Mouse (Mus musculus) lung, postnatal 10 days (tissue): ENCODE data around the gene Shld1.
A peak's percentile ranks its signal among the peaks of the same experiment; 100 is the strongest.

Experiments used
- DNase-seq: peaks from one replicate; pipeline ENCODE4 v3.0.0; 2021

The Shld1 gene

DNA sequence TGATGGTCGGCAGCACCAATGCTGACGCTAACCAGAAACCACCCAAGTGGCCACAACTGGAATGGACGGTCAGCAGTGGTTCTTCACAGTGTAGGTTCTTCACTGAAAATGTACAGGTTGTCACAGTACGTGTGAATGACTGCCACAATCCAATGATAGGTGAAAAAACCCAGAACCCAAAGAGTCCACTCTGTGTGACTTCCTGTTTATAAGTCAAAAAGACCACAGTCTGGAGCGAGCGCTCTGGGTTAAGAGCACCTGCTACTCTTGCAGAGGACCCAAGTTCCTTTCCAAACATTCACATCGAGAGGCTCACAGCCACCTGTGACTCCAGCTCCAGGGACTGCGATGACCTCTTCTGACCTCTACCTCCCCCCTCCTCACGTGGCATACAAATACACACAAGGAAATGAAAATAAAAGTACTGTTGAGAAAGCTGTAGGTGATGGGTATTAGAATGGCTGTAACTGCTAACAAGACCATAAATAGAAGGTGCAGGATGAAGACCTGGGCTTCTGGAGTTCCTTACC, 38.7 kb downstream of the Shld1 start:
- no peak for DNase-seq

GRCm38 (mm10) chr2:132726156-132726555, 39.4 kb downstream of the Shld1 start:
- DNase-seq, result no peak

DNA sequence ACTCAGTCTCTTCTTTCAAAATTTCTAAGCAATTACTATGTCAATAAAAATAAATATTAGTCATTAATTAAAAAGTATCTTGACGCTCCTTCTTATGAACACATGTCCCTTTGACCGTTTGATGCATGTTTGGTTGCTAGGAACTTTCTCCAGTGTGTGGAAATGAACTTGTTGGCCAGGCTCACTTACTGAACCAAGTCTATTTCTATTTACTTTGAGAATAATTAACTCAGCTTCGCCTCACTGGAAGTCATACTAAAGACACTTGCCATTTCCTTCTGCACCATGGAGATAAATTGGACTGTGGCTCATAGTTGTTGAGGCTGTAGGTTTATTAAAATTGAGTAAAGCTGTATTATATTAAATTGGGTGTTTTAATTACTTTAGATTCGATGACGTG, 46.2 kb downstream of the Shld1 start:
- DNase-seq, result no peak

GRCm38 (mm10) chr2:132733603-132734573, 47.2 kb downstream of the Shld1 start:
- no peak for DNase-seq

GRCm38 (mm10) chr2:132738816-132739432, 52.2 kb downstream of the Shld1 start:
- DNase-seq, result no peak

- no peak for DNase-seq
Measured at GRCm38 (mm10) chr2:132741862-132742347, 55.2 kb downstream of the Shld1 start.

GRCm38 (mm10) chr2:132744866-132745265, 58.1 kb downstream of the Shld1 start:
- no peak for DNase-seq

GRCm38 (mm10) chr2:132746108-132746507, 59.4 kb downstream of the Shld1 start:
- no peak for DNase-seq

GRCm38 (mm10) chr2:132750726-132751125, 64.0 kb downstream of the Shld1 start:
- no peak for DNase-seq

GRCm38 (mm10) chr2:132751141-132752066, 64.7 kb downstream of the Shld1 start:
- DNase-seq, result no peak

- no peak for DNase-seq
Measured at GRCm38 (mm10) chr2:132752398-132752797, 65.7 kb downstream of the Shld1 start.

DNA sequence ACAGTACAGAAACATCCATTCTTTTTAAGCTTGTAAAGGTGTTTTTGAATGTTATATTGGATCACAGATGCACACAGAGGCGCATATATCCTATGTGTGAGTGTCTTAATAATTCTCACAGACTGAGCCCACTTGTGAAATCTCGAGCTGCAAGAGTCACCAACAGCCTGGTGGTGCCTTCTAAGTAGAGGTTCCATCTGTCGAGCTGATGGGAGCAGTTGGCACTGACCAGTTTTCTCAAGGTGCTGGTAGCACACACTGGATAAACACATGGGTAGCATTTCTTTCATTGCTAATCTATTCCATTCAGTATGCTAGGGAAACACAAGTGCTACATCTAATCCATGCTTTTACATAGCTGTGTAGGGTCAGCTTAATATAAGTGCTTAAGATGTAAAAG, 66.4 kb downstream of the Shld1 start:
- DNase-seq, result no peak

GRCm38 (mm10) chr2:132757911-132758310, 71.2 kb downstream of the Shld1 start:
- no peak for DNase-seq

DNA sequence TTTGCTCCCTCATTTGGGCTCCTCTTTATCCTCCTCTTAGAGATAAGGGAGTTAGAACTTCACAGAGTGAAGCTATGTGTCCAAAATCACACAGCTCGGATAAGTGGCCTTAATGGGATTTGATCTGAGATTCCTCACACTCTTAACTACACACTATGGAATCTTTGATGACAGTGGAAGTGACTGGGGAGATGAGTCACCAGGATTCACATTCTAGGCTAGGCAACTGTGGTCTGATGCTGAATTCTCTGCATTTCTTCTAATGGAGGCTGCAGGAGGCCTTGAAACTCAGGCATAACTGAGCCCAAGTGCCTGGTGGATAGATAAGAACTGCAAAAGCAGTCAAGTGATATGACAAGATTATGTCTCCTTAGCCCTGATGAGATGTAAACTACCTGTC, 84.1 kb downstream of the Shld1 start:
- DNase-seq, result no peak

- no peak for DNase-seq
Measured at GRCm38 (mm10) chr2:132780978-132781377, 94.2 kb downstream of the Shld1 start, which contains the start of gene Chgb. TSS of gene Chgb (plus strand) at chr2:132781278.

GRCm38 (mm10) chr2:132781439-132782068, 94.8 kb downstream of the Shld1 start:
- DNase-seq, result peak; percentile 94

DNA sequence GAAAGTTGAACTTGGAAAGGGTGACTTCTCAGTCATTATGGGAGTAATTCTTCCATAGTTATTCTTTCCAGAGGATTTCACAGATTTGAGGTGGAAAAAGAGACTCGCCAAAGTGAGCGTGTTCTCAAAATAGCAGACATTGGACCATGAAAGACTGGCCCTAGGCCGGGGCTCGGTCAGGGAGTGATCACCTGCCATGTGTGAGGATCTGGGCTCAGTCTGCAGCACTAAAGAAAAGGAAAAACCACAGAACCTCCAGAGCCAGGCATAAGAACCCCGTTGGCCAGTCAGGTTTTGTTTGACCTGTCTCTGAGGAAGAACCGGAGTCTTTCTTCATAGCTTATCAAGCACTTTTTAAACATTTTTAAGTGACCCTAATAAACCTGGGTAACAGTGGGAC, 97.3 kb downstream of the Shld1 start:
- no peak for DNase-seq

DNA sequence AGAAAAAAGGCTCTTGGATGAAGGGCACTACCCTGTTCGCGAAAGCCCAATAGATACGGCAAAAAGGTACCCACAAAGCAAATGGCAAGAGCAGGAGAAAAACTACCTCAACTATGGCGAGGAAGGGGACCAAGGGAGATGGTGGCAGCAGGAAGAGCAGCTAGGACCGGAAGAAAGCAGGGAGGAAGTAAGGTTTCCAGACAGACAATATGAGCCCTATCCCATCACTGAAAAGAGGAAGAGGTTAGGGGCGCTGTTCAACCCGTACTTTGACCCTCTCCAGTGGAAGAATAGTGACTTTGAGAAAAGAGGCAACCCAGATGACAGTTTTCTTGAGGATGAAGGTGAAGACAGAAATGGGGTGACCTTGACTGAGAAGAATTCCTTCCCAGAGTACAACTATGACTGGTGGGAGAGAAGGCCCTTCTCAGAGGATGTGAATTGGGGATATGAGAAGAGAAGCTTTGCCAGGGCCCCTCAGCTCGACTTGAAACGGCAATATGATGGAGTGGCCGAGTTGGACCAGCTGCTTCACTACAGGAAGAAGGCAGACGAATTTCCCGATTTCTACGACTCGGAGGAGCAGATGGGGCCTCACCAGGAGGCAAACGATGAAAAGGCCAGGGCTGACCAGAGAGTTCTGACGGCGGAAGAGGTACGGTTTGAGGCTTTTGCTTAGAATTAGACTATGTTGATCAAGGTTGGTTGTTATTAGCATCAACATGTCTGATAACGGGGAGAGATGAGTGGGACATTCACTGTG, 106.9 kb downstream of the Shld1 start:
- no peak for DNase-seq

DNA sequence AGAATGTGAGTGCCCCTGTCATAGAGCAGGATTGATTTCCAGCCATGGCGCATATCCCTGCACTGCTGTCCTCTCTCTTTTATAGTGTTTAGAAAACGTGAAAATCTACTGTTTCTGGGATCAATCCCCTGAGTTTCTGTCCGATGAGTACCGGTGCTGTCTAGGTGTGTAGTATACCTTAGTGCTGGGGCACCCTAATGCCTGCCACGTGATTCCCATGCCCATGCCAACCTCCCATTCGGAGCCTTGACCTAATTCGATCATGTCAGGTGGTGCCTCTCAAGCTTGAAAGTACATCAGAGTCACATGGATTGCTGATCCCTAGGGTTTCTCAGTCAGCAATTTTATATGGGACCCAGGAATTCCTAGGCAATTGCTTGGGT, 107.5 kb downstream of the Shld1 start:
- no peak for DNase-seq
